Mouse (Mus musculus): ENCODE results near the gene Yod1.

Yod1 gene

GRCm38 (mm10) chr1:130717291-130717871 lies at the start of gene Yod1:
Yod1 (plus strand) TSS chr1:130717327.
- peak; percentile 99 for DNase-seq

DNA sequence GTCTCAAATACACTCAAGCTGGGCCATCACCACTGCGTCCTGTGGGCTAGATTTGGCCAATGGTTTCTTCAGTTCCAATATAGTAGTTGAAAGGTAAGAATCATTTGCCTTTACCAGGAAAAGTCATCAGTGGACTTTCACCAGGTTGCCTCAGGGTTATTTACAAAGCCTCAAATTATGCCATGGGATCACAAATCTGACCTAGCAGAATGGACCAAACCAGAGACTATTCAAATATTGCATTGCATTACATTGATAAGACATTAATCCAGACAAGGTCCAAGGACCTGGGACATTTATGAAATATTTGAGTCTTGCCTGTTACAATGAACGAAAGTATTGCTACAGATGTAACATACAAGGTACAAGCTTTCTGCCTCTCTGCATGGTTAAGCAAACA lies 38.6 kb upstream of the Yod1 start:
- peak; percentile 69 for DNase-seq

GRCm38 (mm10) chr1:130681075-130681474 lies 36.1 kb upstream of the Yod1 start:
- DNase-seq: peak; percentile 31

GRCm38 (mm10) chr1:130681656-130682413 lies 35.3 kb upstream of the Yod1 start:
- DNase-seq: peak; percentile 23

DNA sequence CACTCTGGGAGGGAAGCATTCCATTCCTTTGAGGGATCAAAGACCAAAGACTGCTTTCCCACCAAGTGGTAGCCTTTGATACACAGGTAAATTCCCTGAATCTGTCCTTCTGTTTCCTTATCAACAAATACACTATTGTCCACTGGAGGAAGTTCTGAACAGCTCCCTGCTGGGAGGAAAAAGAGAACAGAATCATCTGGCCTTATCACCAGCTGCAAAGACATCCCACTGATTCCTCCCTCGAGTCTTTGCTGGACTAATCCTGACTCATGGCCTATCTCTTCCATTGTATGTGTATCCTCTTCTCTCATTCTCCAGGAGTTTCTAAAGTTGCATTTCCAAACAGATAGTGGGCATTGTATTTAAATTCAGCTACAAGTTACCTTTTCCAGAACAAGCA lies 33.2 kb upstream of the Yod1 start:
- DNase-seq: peak; percentile 34

- peak; percentile 54 for DNase-seq
Observed at GRCm38 (mm10) chr1:130698601-130699000, 18.5 kb upstream of the Yod1 start.

GRCm38 (mm10) chr1:130699937-130700633 lies 17.0 kb upstream of the Yod1 start:
- peak; percentile 98 for DNase-seq

DNA sequence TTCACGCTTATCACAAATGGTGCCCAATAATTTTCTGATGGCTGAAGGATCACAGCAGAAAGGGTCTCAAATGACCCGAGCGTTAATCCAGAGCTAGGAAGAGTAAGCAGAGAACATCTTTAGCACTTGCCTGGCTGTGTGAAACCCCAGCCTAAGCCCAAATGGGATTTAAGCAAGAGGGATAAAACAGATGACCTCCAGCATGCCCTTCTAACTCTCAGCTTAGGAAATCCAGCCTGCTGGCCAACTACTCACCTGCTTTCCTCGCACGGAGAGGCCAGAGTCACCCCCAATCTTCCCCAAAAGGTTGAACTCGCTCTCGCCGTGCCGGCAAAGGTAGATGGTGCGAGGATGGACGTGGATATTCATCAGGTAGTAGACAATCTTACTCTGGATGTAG lies 15.2 kb upstream of the Yod1 start:
- DNase-seq: peak; percentile 88

DNA sequence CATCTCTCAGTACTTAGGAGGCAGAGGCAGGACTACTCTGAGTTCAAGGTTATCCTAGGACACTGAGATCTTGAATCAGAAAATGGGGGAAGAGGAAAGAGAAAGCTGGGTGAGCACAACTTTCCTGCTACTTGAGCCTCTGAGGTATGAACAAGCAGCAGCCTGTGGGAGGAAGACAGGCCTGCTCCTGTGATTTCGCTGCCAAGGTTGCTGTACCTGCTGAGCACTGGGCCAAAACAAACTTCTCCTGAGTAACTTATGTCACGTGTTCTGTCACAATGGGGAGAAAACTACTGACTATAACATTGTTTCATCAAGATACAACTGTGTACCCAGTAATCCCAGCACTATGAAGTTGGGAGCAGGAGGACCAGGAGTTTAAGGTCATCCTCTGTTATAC lies 13.5 kb upstream of the Yod1 start:
- no peak for DNase-seq

DNA sequence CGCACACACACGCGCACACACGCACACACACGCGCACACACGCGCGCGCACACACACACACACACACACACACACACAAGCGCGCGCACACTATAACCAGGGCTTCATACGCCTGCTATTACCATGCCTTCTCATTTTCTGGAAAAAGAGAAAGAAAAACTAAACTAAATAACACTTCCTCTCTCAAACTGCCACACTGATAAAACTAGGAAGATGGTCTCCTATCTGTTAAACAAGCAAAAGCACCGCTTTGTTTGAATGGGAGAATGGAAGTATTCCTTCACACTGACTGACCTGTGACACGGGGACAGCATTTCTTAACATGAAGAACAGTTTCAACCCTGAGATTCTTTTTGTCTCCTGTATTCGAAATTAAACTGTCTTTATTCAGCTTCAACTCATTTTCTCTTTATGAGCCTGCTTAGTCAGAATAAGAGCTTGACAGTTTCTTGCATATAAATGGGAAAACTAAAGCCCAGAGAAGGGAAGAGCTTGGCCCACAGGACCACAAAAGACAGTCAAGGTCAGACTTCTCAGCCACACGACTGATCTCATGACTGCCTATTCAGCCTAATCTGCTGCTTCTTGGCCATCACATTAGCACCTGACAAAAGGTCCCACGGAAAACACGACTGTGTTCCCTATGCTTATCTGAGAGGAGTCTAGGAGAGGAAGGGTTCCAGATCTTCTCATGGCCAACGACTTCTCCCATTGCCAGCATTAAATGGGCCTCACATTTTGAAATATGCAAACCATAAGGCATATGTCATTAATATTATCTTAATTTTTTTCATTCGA lies 6.6 kb upstream of the Yod1 start:
- DNase-seq: peak; percentile 96

DNA sequence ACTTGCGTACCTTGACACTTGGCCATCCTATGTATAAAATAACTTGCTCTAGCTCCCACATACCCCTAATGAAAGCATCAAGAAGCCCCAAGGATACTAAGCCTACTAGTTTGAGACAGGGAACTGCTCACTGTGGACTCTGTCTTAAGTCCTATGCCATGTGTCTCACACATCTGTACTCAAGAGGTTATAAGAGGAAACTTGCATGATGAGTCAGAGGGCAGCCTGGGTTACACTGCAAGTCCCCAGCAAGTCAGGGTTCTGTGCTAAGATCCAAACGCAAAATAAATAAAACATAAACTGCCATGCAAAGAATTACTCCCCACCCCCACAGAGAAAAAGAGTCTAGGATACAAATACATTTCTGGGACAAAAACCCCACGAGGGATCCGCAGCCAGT lies 3.1 kb upstream of the Yod1 start:
- peak; percentile 81 for DNase-seq

GRCm38 (mm10) chr1:130715561-130716217 lies 1.4 kb upstream of the Yod1 start, which contains the start of gene Gm29427:
Gm29427 (minus strand) TSS chr1:130715799.
- DNase-seq: peak; percentile 99

GRCm38 (mm10) chr1:130716218-130716512 lies 962 bp upstream of the Yod1 start:
- DNase-seq: no peak

GRCm38 (mm10) chr1:130716513-130717290 lies 425 bp upstream of the Yod1 start:
- no peak for DNase-seq

DNA sequence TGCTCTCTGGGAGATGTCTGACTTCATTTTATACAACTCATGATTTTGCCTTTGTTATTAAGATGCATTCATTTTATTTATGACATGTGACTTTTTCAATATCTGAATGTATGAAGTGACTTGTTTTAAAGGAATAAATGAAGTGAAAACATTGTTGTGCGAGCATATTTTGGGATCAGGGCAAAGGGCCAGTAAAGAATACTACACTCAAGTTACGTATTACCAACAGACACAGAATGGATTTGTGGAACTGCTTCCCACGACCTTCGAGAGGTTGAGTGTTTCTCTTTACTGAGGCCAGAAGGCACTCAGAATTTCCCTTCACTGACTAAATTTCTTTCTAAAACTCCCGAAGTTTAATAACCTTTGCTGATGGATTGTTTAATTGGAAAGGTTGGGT lies 7.1 kb downstream of the Yod1 start:
- no peak for DNase-seq

DNA sequence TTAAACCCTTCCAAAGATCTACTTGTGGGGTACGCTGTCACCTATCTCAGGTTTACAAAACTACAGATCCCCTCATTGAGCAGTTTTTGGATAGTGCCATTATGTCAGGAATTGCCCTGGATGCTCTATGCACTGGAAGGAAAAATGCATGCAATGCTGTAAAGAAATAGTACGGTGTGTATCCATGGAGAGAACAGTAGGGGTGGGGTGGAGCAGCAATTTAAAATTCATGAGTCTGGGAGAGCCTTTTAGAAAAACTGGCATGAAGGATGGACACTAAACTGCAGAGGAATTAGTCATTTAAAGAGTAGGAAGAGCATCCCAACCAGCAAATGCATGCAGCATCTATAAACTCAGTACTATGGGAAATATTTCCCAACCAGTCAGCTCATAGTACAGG lies 9.3 kb downstream of the Yod1 start:
- DNase-seq: peak; percentile 37

- peak; percentile 14 for DNase-seq
Observed at GRCm38 (mm10) chr1:130728070-130728469, 10.9 kb downstream of the Yod1 start.

- DNase-seq: peak; percentile 11
Observed at GRCm38 (mm10) chr1:130728708-130729107, 11.6 kb downstream of the Yod1 start.

DNA sequence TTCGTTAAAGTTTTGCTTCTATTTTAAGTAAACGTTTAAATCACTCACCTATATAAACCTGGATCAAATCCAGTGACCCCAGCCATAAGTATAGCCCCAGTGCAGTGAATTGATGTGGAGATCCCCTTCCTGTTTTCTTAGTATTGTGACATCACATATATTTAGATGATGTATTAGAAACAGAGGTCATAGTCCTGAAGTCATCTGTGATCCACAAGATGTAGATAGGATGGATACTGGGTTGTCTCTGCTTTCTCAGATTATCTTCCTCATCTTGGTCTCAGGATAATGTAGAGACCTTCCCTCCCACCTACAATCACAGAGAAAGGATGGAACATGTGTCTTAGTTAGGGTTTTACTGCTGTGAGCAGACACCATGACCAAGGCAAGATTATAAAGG lies 12.0 kb downstream of the Yod1 start, which contains the start of gene Pfkfb2:
Pfkfb2 (minus strand) TSS at position 101 of the 400 bp plus-strand sequence.
- peak; percentile 18 for DNase-seq

- DNase-seq: peak; percentile 78
Observed at GRCm38 (mm10) chr1:130731741-130732337, 14.7 kb downstream of the Yod1 start, which contains the start of gene AA986860. AA986860 (plus strand) TSS chr1:130731976.

Measured in heart, adult 11 months (tissue).